Mouse (Mus musculus) neural tube, embryonic 12.5 days (tissue): ENCODE measurements around the gene Rgs11. TPM values are rescaled to one million over a fixed set of nuclear protein-coding genes. Genes with fewer than 3 reads are reported as not detected.
A peak's percentile ranks its signal among the peaks of the same experiment; 100 is the strongest.
"Not testable (repeated sequence)": the region's sequence is repeated elsewhere in the genome, so short reads cannot be mapped to it uniquely, and the experiment has no call there.

Experiments used
- ATAC-seq: fragments of 200-750 bp; cut with Nextera tagmentation; 2 replicates; pipeline ENCODE4 v1.8.0; 2017; ENCODE audit warnings: low read depth, mild to moderate bottlenecking, moderate TSS enrichment, moderate library complexity; ENCODE audit not compliant: low FRiP score
- H3K27ac ChIP-seq: fragments of 300-500 bp; sonication (generic); 2 replicates; pipeline ENCODE4 v1.5.1; 2016
- H3K27me3 ChIP-seq: fragments of 300-500 bp; sonication (generic); replicated peaks from 2 replicates; pipeline ENCODE4 v1.6.1; 2016; ENCODE audit warnings: mild to moderate bottlenecking
- H3K36me3 ChIP-seq: fragments of 300-500 bp; sonication (generic); 2 replicates; pipeline ENCODE4 v1.6.1; 2016; ENCODE audit warnings: mild to moderate bottlenecking
- H3K4me1 ChIP-seq: fragments of 300-500 bp; sonication (generic); 2 replicates; pipeline ENCODE4 v1.6.1; 2016
- H3K4me2 ChIP-seq: fragments of 300-500 bp; sonication (generic); replicated peaks from 2 replicates; pipeline ENCODE4 v1.6.1; 2016; ENCODE audit warnings: mild to moderate bottlenecking
- H3K4me3 ChIP-seq: fragments of 300-500 bp; sonication (generic); 2 replicates; pipeline ENCODE4 v1.5.1; 2016
- H3K9ac ChIP-seq: fragments of 300-500 bp; sonication (generic); 2 replicates; pipeline ENCODE4 v1.6.1; 2016; ENCODE audit warnings: mild to moderate bottlenecking
- H3K9me3 ChIP-seq: fragments of 300-500 bp; sonication (generic); 2 replicates; pipeline ENCODE4 v1.6.1; 2016; ENCODE audit warnings: mild to moderate bottlenecking
- WGBS: fragments of 180-500 bp; shearing (Covaris S2); methylation state at CpG from one replicate; pipeline ENCODE4 v1.1.7; 2016; 5-methylcytosine and 5-hydroxymethylcytosine counted together
- polyA plus RNA-seq: library from polyadenylated mRNA; unstranded; fragments of >200 nt; fragmentation: Nextera tagmentation; extraction: Ambion mirVana; gene quantifications from 2 replicates; pipeline ENCODE4 v1.2.1, GENCODE M21; 2016

Rgs11 gene
- polyA plus RNA-seq: 6.0 and 6.3 TPM in 2 replicates

GRCm38 (mm10) chr17:26202737-26203136 is at the start of gene Rgs11:
Rgs11 (plus strand) TSS chr17:26202951.
- 0 out of 2 replicates have a peak, but pooled peaks cover 4% of the 10 kb centered on the region for H3K36me3 ChIP-seq
- peak within 1 kb of the TSS; percentile 30; the same call in 1 of the 2 replicates for H3K9ac ChIP-seq
- peak within 1 kb of the TSS; percentile 30 for H3K4me3 ChIP-seq
- 2% methylated on average over 22 of the region's 22 CpGs for WGBS
- ATAC-seq: no peak
- no peaks in the 10 kb centered on the region for H3K9me3 ChIP-seq
- no peak within 1 kb of the TSS for H3K27ac ChIP-seq
- H3K4me2 ChIP-seq: peak within 1 kb of the TSS; percentile 95
- H3K27me3 ChIP-seq: peaks cover 63% of the 10 kb centered on the region
- peaks cover 18% of the 10 kb centered on the region for H3K4me1 ChIP-seq

- ATAC-seq: no peak
- H3K9ac ChIP-seq: no peak overlapping the region
- H3K4me2 ChIP-seq: no peak overlapping the region
- no peaks in the 10 kb centered on the region for H3K27me3 ChIP-seq
- H3K4me1 ChIP-seq: no peaks in the 10 kb centered on the region
- 95% methylated on average over 1 of the region's 1 CpGs for WGBS
- H3K36me3 ChIP-seq: no peaks in the 10 kb centered on the region
- H3K27ac ChIP-seq: no peak overlapping the region
- no peaks in the 10 kb centered on the region for H3K9me3 ChIP-seq
- no peak overlapping the region for H3K4me3 ChIP-seq
Measured at GRCm38 (mm10) chr17:26162736-26163135, 40.0 kb upstream of the Rgs11 start.

GRCm38 (mm10) chr17:26168039-26168438 is 34.7 kb upstream of the Rgs11 start:
- Histone ChIP-seq H3K9ac (no peak overlapping the region), H3K27me3 (no peaks in the 10 kb centered on the region), H3K4me3 (no peak overlapping the region), H3K36me3 (no peaks in the 10 kb centered on the region; the same call in 1 of the 2 replicates), H3K4me1 (no peaks in the 10 kb centered on the region), H3K27ac (no peak overlapping the region), H3K9me3 (no peaks in the 10 kb centered on the region), H3K4me2 (no peak overlapping the region)
- WGBS: 97% methylated on average over 2 of the region's 2 CpGs
- no peak for ATAC-seq

- H3K4me2 ChIP-seq, H3K4me1 ChIP-seq, H3K9ac ChIP-seq, H3K27ac ChIP-seq, ATAC-seq, H3K9me3 ChIP-seq, H3K27me3 ChIP-seq, H3K4me3 ChIP-seq: not testable (repeated sequence)
- H3K36me3 ChIP-seq: peaks cover 18% of the 10 kb centered on the region
- WGBS: 88% methylated on average over 2 of the region's 2 CpGs
Measured at GRCm38 (mm10) chr17:26175248-26175647, 27.5 kb upstream of the Rgs11 start.

GRCm38 (mm10) chr17:26178611-26179010 is 24.1 kb upstream of the Rgs11 start:
- Histone ChIP-seq H3K9me3 (no peaks in the 10 kb centered on the region), H3K36me3 (peaks cover 30% of the 10 kb centered on the region), H3K27me3 (no peaks in the 10 kb centered on the region), H3K4me1 (no peaks in the 10 kb centered on the region), H3K27ac (no peak overlapping the region), H3K9ac (no peak overlapping the region), H3K4me2 (no peak overlapping the region), H3K4me3 (no peak overlapping the region)
- no peak for ATAC-seq

- Histone ChIP-seq H3K9ac (no peak overlapping the region), H3K4me1 (no peaks in the 10 kb centered on the region), H3K36me3 (peaks cover 36% of the 10 kb centered on the region), H3K27ac (no peak overlapping the region), H3K4me2 (no peak overlapping the region), H3K27me3 (no peaks in the 10 kb centered on the region), H3K9me3 (no peaks in the 10 kb centered on the region), H3K4me3 (no peak overlapping the region)
- WGBS: 97% methylated on average over 3 of the region's 3 CpGs
- no peak for ATAC-seq
Measured at GRCm38 (mm10) chr17:26181179-26181578, 21.6 kb upstream of the Rgs11 start.

- 93% methylated on average over 5 of the region's 5 CpGs for WGBS
- no peak overlapping the region for H3K9ac ChIP-seq
- no peak for ATAC-seq
- H3K27me3 ChIP-seq: no peaks in the 10 kb centered on the region
- H3K4me2 ChIP-seq: no peak overlapping the region
- peaks cover 80% of the 10 kb centered on the region for H3K36me3 ChIP-seq
- no peak overlapping the region for H3K4me3 ChIP-seq
- no peak overlapping the region for H3K27ac ChIP-seq
- no peaks in the 10 kb centered on the region for H3K4me1 ChIP-seq
- no peaks in the 10 kb centered on the region for H3K9me3 ChIP-seq
Measured at GRCm38 (mm10) chr17:26187592-26187991, 15.2 kb upstream of the Rgs11 start.

- Histone ChIP-seq H3K27me3 (no peaks in the 10 kb centered on the region), H3K36me3 (peaks cover 83% of the 10 kb centered on the region), H3K9me3 (no peaks in the 10 kb centered on the region), H3K4me3 (no peak overlapping the region), H3K27ac (no peak overlapping the region), H3K4me2 (no peak overlapping the region), H3K9ac (no peak overlapping the region), H3K4me1 (no peaks in the 10 kb centered on the region)
- ATAC-seq: no peak
- 97% methylated on average over 11 of the region's 11 CpGs for WGBS
Measured at GRCm38 (mm10) chr17:26188091-26188805, 14.5 kb upstream of the Rgs11 start.

- H3K27ac ChIP-seq, ATAC-seq, H3K27me3 ChIP-seq, H3K9me3 ChIP-seq, H3K4me3 ChIP-seq, H3K4me2 ChIP-seq, H3K9ac ChIP-seq, H3K4me1 ChIP-seq: not testable (repeated sequence)
- H3K36me3 ChIP-seq: peaks cover 91% of the 10 kb centered on the region
- 87% methylated on average over 7 of the region's 7 CpGs for WGBS
Measured at GRCm38 (mm10) chr17:26191486-26191885, 11.3 kb upstream of the Rgs11 start.

GRCm38 (mm10) chr17:26192481-26193190 is 10.1 kb upstream of the Rgs11 start:
- no peak for ATAC-seq
- H3K4me1 ChIP-seq: no peaks in the 10 kb centered on the region
- peaks cover 94% of the 10 kb centered on the region for H3K36me3 ChIP-seq
- H3K27ac ChIP-seq: no peak overlapping the region
- H3K9ac ChIP-seq: no peak overlapping the region
- no peak overlapping the region for H3K4me2 ChIP-seq
- H3K9me3 ChIP-seq: no peaks in the 10 kb centered on the region
- WGBS: 97% methylated on average over 15 of the region's 15 CpGs
- H3K4me3 ChIP-seq: no peak overlapping the region
- H3K27me3 ChIP-seq: no peaks in the 10 kb centered on the region

- no peak for ATAC-seq
- WGBS: 81% methylated on average over 4 of the region's 4 CpGs
- Histone ChIP-seq H3K4me1 (peaks cover 18% of the 10 kb centered on the region), H3K4me2 (0 out of 2 replicates have a peak within 1 kb of the TSS, but pooled peaks have one; percentile 95), H3K9ac (no peak within 1 kb of the TSS), H3K9me3 (no peaks in the 10 kb centered on the region), H3K36me3 (peaks cover 41% of the 10 kb centered on the region), H3K27me3 (peaks cover 52% of the 10 kb centered on the region), H3K4me3 (no peak within 1 kb of the TSS), H3K27ac (no peak within 1 kb of the TSS)
Measured at GRCm38 (mm10) chr17:26198892-26199291, 3.9 kb upstream of the Rgs11 start, which contains the start of gene Pdia2. Pdia2 (minus strand) TSS chr17:26199087.

- Histone ChIP-seq H3K9ac (peak overlapping the region; percentile 60), H3K9me3 (no peaks in the 10 kb centered on the region), H3K36me3 (peaks cover 19% of the 10 kb centered on the region), H3K27me3 (peaks cover 63% of the 10 kb centered on the region), H3K4me2 (peak overlapping the region; percentile 95), H3K4me1 (peaks cover 18% of the 10 kb centered on the region), H3K27ac (no peak overlapping the region), H3K4me3 (peak overlapping the region; percentile 50)
- WGBS: under 1% methylated on average over 91 of the region's 92 CpGs
- ATAC-seq: peak; percentile 43; the same call in 1 of the 2 replicates
Measured at GRCm38 (mm10) chr17:26200831-26201705, 1.7 kb upstream of the Rgs11 start.
